Mouse (Mus musculus) T-cell, adult 66 days (primary cell): Measurements from ENCODE around the gene Bpifc. TPM values are rescaled to one million over a fixed set of nuclear protein-coding genes. Genes with fewer than 3 reads are reported as not detected.

ENCODE experiments used
- total RNA-seq, 2 experiments: library from RNA; stranded (reverse); gene quantifications; 3 replicates in 1 of 2; 4 replicates in 1 of 2; pipeline ENCODE4 v1.2.4; 2023

Bpifc gene
- not detected for total RNA-seq

GRCm38 (mm10) chr10:86011781-86012180 is at the start of gene Bpifc:
TSS of gene Bpifc (minus strand) at chr10:86011895.

DNA sequence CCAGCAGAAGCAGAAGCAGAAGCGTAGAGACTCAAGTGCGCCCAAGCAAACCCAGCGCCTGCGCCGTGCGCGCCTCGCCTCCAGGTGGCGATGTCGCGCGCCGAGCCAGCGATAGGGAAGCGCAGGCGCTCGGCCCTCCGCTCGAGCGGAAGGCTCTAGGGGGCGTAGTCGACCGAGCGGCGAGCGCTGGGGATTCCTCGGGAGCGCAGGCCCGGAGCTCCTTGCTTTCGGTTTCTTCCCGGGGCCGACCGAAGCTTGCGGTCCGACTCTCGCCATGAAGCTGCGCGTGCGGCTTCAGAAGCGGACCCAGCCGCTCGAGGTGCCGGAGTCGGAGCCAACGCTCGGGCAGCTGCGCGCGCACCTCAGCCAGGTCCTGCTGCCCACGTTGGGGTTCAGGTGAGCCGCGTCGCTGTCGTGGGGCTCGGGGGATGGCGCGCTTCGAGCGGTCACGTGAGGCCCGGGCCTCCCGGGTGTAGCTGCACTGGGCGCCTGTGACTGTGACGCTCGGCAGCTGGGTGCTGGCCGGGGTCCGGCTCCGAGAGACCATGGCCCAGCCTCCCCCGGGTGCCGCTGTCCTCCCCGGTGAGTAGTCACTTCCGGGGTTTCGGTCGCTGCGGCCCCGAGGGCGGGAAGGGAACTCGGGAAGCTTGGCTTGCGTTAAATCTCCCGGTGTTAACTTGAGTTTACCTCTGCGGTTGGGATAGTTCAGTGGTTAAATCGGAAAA is 10.2 kb upstream of the Bpifc start, which contains the start of gene Fbxo7:
TSS of gene Fbxo7 (plus strand) at position 224 of the 725 bp plus-strand sequence.

GRCm38 (mm10) chr10:85957464-85957950 is 54.2 kb downstream of the Bpifc start, which contains the start of gene Rtcb:
TSS of gene Rtcb (minus strand) at chr10:85957823.

DNA sequence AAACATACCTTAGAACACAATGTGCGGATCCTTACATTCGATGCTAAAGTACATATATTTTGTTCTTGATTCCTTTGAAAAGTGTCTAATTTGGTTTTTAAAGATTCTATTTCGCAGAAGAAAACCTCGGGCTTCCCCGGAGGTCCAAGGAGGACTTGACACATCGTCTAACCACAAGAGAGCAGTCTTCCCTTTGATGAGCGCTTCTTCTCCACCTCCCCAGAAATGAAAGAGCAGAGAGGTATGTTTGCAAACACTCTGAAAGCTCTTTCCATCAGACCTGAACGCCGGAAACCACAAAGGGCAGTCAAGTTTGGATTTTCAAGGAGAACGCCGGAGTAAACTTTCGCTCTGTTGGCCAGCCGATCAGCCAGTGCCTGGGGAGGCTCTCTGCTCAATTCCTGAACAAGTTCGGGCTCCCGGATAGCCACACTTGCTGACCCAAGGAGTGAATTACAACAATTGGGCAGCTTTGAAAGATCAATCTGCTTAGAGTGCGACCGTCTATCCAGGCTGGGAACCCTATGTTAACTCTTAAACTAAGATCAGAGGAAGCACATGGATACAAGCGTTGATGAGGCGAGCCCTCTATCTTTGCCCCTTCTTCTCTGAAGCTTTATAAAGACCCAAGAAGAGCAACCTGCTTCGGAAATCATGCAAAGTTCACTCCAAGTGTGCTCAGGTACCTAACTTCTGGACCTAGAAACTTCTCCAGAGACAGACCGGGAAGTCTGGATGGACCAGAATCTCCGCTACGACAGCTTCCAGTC is 83.8 kb downstream of the Bpifc start, which contains the start of gene Ascl4:
TSS of gene Ascl4 (plus strand) at position 6 of the 770 bp plus-strand sequence.

DNA sequence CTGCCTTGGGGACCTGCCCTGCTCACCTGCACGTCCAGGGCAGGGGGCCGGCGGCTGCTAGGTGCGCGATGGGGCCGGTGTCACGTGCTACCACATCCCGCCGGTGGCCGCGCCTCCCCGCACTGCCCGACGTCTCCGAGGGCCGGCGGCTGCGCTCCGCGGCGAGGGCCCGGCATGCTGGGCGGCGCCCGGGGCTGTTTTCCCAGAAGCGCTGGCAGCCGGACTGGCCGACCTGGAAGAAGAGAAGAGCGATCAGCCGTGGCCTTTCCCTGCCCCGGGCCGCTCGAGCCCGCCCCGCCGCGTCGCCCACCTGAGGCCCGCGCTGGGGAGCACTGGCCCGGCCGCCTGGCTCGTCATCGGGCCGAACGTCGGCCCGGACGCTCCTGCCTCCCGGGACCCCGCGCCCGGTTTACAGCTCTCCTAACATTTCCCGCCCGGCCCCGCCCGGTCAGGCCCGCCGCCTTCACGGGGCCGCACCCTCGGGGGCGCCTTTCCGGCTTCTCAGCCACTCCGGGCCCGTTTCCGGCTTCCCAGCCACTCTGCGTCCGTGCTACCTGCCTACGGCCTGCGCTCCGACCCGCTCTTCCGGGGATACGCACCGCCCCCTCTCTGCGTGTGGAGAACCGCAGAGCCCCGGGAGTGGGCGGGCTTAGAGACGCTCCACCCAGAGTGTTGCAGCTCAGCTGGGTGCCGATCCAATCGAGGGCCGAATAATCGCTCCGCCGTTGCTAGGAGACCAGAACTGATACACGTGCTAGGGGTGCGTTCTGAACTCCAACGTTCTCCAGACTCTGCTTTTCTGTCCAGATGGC is 95.0 kb downstream of the Bpifc start, which contains the start of gene Prdm4:
TSS of gene Prdm4 (minus strand) at position 645 of the 812 bp plus-strand sequence.

Other genes with a start within 250 kb of the Bpifc start
- gene Pwp1, start 182.4 kb downstream of the Bpifc start, total RNA-seq: 10 to 100 TPM; 28.0 to 29.5 TPM
- gene Prdm4, start 94.8 kb downstream of the Bpifc start, total RNA-seq: 10 to 100 TPM; 54.0 to 58.1 TPM
- under 1 TPM in 1 of 2 experiments, not detected in 1; 0.35 TPM for gene Ascl4, start 84.2 kb downstream of the Bpifc start, total RNA-seq
- 100 to 1,000 TPM; 106 to 109 TPM for gene Rtcb, start 54.1 kb downstream of the Bpifc start, total RNA-seq
- gene Fbxo7, start 10.1 kb upstream of the Bpifc start, total RNA-seq: 10 to 100 TPM; 56.5 to 63.3 TPM